Mouse (Mus musculus): ENCODE measurements around the gene Clec18a. TPM values are rescaled to one million over a fixed set of nuclear protein-coding genes. Genes with fewer than 3 reads are reported as not detected.

Clec18a gene
- not detected for total RNA-seq (2023)

DNA sequence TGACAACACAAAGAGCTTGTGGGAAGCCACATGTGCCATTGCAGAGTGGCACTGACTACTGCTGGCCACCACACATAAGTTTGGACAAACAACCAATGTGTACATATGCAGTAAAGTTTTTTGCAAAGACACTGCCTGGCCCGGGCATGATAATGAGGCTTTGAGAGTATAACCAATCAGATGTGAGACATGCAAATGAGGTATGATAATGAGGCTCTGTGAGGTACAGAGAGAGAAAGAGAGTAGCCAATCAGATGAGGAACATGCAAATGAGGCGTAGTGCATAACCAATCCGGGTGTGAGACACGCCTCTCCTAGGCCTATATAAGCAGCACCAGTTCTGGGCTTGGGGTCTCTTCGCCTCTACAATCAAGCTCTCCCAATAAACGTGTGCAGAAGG, at the start of gene Clec18a:
TSS of gene Clec18a (minus strand) at position 101 of the 400 bp plus-strand sequence.

DNA sequence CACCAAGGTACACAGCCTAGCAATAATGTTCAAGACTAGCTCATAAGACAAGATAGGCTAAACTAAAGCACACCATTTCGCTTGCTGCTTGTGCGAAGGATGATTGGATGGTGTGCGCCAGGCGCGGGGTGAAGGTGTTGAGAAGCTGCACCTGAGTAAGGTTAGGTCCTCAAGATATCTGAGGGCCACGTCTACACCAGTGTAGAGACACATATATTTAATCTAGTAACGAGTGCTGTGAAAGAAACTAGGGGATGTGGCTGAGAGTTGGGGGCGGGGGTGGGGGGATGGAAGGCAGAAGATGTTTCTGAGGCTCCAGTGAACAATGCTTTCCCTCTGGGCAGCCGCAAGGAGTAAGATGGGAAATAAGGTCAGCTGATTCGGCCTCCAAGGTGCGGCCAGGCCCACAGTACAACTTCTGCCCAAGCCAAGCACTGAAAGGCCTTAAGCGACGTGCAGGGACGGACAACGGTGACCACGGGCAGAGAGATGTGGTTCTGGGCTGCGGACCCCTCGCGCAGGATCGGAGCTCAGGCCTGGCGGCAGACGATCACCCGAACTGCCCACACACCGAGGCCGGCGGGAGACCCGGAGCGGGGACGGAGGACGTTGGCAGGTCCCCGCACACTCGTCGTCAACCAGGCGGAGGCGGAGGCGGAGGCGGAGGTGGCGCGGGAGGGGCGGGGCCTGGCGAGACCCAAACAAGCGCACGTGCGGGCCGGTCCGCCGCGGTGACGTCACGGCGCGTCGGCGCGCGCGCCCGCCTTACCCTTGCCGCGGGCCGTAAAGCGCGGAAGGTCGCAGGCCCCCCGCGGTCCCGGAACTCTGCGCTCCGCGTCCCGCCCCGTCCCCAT, 1.9 kb upstream of the Clec18a start, which contains the start of gene Pdpr:
TSS of gene Pdpr (plus strand) at position 766 of the 854 bp plus-strand sequence.

DNA sequence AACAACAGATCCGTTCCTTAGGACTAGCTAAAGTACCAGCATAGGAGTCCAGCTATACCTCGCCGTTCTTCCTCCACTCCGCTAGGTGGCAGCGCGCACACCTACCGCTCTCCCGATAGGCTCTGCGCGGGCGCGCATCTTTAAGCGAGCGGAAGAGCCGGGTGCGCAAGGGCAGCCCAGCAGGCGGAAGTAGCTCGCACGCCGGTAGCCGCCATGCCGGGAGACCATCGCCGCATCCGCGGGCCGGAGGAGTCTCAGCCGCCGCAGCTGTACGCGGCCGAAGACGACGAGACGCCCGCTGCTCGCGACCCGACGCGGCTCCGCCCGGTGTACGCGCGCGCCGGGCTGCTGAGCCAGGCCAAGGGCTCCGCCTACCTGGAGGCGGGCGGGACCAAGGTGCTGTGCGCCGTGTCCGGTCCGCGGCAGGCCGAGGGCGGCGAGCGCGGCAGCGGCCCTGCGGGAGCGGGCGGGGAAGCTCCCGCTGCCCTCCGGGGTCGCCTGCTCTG, 36.0 kb downstream of the Clec18a start, which contains the start of gene Exosc6:
TSS of gene Exosc6 (plus strand) at position 182 of the 506 bp plus-strand sequence.

DNA sequence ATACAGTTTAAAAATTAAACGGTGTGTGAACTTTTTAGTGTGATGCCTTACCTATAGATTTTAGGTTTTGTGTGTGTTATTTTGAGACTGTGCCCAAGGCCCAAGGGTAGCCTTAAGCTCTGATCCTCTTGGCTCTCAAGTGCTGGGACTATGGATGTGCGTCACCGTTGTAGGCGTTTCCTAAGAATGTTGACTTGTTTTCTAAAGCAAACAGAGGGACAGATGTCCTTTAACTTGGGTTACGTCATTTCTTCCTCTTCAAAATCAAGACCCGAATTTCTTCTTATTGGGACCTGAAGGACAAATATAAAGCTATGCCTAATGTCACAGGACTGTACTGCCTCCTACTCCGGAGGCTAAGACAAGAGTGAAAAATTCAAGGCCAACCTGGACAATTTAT, 59.3 kb downstream of the Clec18a start, which contains the start of gene Aars:
TSS of gene Aars (plus strand) at position 229 of the 400 bp plus-strand sequence.

DNA sequence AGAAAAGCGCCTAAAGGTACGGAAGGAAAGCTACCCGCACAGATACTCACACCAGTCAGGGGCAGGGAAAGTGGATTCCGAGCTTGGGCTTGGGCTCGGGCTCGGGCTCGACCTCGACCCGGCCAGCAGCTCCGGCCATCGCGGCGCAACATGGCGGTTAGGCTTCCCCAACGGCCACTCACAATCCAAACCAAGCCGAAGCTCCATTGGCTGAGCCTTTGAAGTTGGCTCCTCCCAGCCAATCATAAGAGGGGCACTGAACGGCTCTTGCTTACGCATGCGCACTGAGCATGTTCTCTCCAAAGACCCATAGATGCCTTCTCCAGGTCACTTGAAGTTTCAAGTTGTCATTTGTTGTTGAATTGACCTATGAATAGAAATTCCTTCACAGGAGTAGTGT, 60.7 kb downstream of the Clec18a start, which contains the start of gene Ddx19b:
TSS of gene Ddx19b (minus strand) at position 180 of the 400 bp plus-strand sequence.

Other genes starting within 250 kb of the Clec18a start
- 45.7 TPM for gene Cog4, start 245.8 kb downstream of the Clec18a start, total RNA-seq (2023)
- gene Sf3b3, start 245.6 kb downstream of the Clec18a start, total RNA-seq (2023) = 162 TPM
- gene Fuk, start 189.9 kb downstream of the Clec18a start, total RNA-seq (2023) = 10.4 TPM
- 3.1 TPM for gene St3gal2, start 172.5 kb downstream of the Clec18a start, total RNA-seq (2023)
- 62.6 TPM for gene Ddx19a, start 94.6 kb downstream of the Clec18a start, total RNA-seq (2023)
- 20.9 TPM for gene Ddx19b, start 60.7 kb downstream of the Clec18a start, total RNA-seq (2023)
- 43.0 TPM for gene Aars, start 59.3 kb downstream of the Clec18a start, total RNA-seq (2023)
- gene Exosc6, start 36.1 kb downstream of the Clec18a start, total RNA-seq (2023) = 12.5 TPM
- 22.8 TPM for gene Pdpr, start 2.2 kb upstream of the Clec18a start, total RNA-seq (2023)
- gene Glg1, start 166.8 kb upstream of the Clec18a start, total RNA-seq (2023) = 70.2 TPM
- gene Rfwd3, start 207.8 kb upstream of the Clec18a start, total RNA-seq (2023) = 25.9 TPM
- gene Mlkl, start 245.8 kb upstream of the Clec18a start, total RNA-seq (2023) = not detected